Mouse (Mus musculus): ENCODE results near the gene Fam19a2.

Gene Fam19a2

GRCm38 (mm10) chr10:123520613-123521012, 256.8 kb downstream of the Fam19a2 start:
- CTCF ChIA-PET, result no interaction called here
- POLR2A ChIA-PET, result no interaction called here

- POLR2A ChIA-PET, result no interaction called here
Measured at GRCm38 (mm10) chr10:123521203-123521602, 257.4 kb downstream of the Fam19a2 start.

GRCm38 (mm10) chr10:123525424-123525823, 261.6 kb downstream of the Fam19a2 start:
- POLR2A ChIA-PET, result interaction anchor here in 1 of 4 experiments (0.7 kb wide), 1 partner anchor 48 kb away, joined by 3 read pairs; no protein-coding TSS in a partner anchor
- CTCF ChIA-PET, result no interaction called here

More at GRCm38 (mm10) chr10:123521203-123521602, 257.4 kb downstream of the Fam19a2 start:
- CTCF ChIA-PET, result no interaction called here

- ChIA-PET POLR2A (no interaction called here), CTCF (no interaction called here)
Measured at GRCm38 (mm10) chr10:123526059-123526458, 262.3 kb downstream of the Fam19a2 start.

GRCm38 (mm10) chr10:123536143-123536542, 272.3 kb downstream of the Fam19a2 start:
- POLR2A ChIA-PET, result no interaction called here
- CTCF ChIA-PET, result no interaction called here

GRCm38 (mm10) chr10:123548391-123548790, 284.6 kb downstream of the Fam19a2 start:
- ChIA-PET POLR2A (no interaction called here), CTCF (no interaction called here)

GRCm38 (mm10) chr10:123567677-123568076, 303.9 kb downstream of the Fam19a2 start:
- ChIA-PET CTCF (no interaction called here), POLR2A (no interaction called here)

- ChIA-PET CTCF (no interaction called here), POLR2A (no interaction called here)
Measured at GRCm38 (mm10) chr10:123570616-123571188, 306.9 kb downstream of the Fam19a2 start.

- POLR2A ChIA-PET, result no interaction called here
- CTCF ChIA-PET, result no interaction called here
Measured at GRCm38 (mm10) chr10:123572342-123573070, 308.7 kb downstream of the Fam19a2 start.

- ChIA-PET POLR2A (no interaction called here), CTCF (no interaction called here)
Measured at GRCm38 (mm10) chr10:123577823-123578222, 314.0 kb downstream of the Fam19a2 start.

- ChIA-PET POLR2A (no interaction called here), CTCF (interaction anchor here in 1 of 4 experiments (0.6 kb wide), 1 partner anchor 236 kb away, joined by 4 read pairs; no protein-coding TSS in a partner anchor)
Measured at GRCm38 (mm10) chr10:123579012-123579411, 315.2 kb downstream of the Fam19a2 start.

GRCm38 (mm10) chr10:123595043-123595442, 331.2 kb downstream of the Fam19a2 start:
- ChIA-PET POLR2A (no interaction called here), CTCF (no interaction called here)

GRCm38 (mm10) chr10:123597059-123597458, 333.3 kb downstream of the Fam19a2 start:
- ChIA-PET POLR2A (no interaction called here), CTCF (no interaction called here)

- POLR2A ChIA-PET, result no interaction called here
- CTCF ChIA-PET, result no interaction called here
Measured at GRCm38 (mm10) chr10:123605671-123606070, 341.9 kb downstream of the Fam19a2 start.

- ChIA-PET CTCF (no interaction called here), POLR2A (interaction anchor here in 1 of 4 experiments (0.5 kb wide), 1 partner anchor 10 kb away, joined by 5 read pairs; no protein-coding TSS in a partner anchor)
Measured at GRCm38 (mm10) chr10:123626691-123627090, 362.9 kb downstream of the Fam19a2 start.

GRCm38 (mm10) chr10:123629248-123629744, 365.5 kb downstream of the Fam19a2 start:
- ChIA-PET CTCF (no interaction called here), POLR2A (no interaction called here)

GRCm38 (mm10) chr10:123632029-123632428, 368.2 kb downstream of the Fam19a2 start:
- CTCF ChIA-PET, result interaction anchor here in 1 of 4 experiments (0.7 kb wide), 1 partner anchor 18 kb away, joined by 3 read pairs; no protein-coding TSS in a partner anchor
- POLR2A ChIA-PET, result no interaction called here

- POLR2A ChIA-PET, result no interaction called here
- CTCF ChIA-PET, result no interaction called here
Measured at GRCm38 (mm10) chr10:123636655-123637054, 372.9 kb downstream of the Fam19a2 start.

GRCm38 (mm10) chr10:123637496-123637895, 373.7 kb downstream of the Fam19a2 start:
- ChIA-PET CTCF (no interaction called here), POLR2A (no interaction called here)

- POLR2A ChIA-PET, result no interaction called here
- CTCF ChIA-PET, result no interaction called here
Measured at GRCm38 (mm10) chr10:123645568-123645967, 381.8 kb downstream of the Fam19a2 start.

- POLR2A ChIA-PET, result no interaction called here
- CTCF ChIA-PET, result no interaction called here
Measured at GRCm38 (mm10) chr10:123671208-123671607, 407.4 kb downstream of the Fam19a2 start.
